Mouse (Mus musculus) urinary bladder, postnatal 25 days (tissue): ENCODE measurements around the gene Mpv17.

Experiments used
- DNase-seq: peaks from one replicate; pipeline ENCODE4 v3.0.0; 2022; ENCODE audit warnings: low spot score

The Mpv17 gene

GRCm38 (mm10) chr5:31105814-31106335 is 48.2 kb downstream of the Mpv17 start, which contains the start of gene Dnajc5g:
Gene Dnajc5g (plus strand): TSS chr5:31106285.
- DNase-seq, result no peak

GRCm38 (mm10) chr5:31095711-31096480 is 58.2 kb downstream of the Mpv17 start:
- DNase-seq, result no peak

DNA sequence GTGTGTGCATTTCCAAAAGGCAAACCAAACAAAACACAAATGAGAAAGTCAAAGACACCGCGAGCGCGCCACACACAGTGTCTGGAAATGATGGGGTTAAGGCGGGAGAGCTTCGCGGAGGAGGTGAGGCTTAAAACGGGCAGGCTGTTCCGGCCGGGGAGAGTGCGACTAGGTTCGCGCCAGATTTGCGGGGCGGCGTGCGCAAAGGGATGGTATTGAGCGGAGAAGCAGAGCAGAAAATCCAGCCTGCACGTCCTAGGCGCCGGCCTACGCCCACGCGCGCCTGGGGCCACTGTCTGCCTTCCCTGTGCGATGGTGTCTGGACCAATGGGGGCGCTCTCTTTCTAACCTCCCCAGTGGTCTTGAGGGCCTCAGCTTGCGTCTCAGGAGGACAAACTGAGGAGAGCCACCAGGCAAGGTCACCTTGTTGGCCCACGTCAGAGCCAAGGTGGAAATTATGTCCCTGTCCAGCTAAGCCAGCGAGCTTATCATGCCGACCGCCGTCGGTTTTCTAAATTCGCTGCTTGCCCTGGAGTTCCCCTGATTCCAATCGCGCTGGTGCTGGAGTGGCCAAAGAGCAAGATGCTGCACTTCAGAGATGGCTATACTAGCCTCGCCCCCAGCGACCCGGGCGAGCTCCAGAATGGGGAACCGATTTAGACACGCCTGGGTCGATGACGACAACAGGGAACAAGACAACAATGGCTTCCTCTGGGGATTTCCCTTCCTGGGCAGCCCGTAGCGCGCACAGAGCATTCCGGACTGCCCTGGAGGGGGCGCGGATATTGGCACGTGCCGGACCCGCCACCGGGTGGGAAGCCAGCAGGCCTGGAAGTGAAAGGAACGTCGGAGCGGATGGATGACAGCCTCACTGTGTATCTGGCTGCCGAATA is 59.0 kb downstream of the Mpv17 start:
- no peak for DNase-seq

DNA sequence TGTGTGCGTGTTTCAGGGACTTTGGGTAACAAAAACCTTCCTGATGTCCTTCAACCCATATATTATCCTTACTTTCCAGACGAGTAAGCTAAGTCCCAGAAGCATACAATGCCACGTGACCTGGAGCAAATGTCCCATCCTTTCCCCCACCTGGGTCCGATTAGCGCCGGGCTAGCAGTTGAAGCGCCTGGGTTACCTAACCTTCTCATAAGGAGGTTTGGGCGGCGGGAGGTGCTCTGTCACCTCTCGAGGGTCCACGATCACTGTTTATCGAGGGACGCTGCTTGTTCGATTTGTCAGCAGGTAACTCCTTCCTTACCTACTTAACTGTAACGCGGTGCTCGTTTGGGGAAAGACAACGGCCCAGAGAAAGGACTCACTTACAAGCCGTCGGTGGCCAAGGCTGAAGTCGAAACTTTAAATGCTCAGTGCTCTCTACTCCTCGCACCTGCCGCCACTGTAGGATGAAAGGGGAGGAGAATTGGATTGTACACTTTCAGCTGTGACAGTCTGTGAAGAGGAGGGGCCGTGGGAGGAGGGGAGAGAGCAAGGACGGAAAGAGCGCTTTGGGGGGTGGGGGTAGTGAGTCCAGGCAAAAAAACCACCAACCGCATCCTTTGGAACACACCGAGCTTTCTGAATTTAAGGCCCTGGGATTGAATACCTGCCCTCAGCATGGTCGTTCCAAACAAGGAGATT is 59.8 kb downstream of the Mpv17 start:
- DNase-seq, result no peak

DNA sequence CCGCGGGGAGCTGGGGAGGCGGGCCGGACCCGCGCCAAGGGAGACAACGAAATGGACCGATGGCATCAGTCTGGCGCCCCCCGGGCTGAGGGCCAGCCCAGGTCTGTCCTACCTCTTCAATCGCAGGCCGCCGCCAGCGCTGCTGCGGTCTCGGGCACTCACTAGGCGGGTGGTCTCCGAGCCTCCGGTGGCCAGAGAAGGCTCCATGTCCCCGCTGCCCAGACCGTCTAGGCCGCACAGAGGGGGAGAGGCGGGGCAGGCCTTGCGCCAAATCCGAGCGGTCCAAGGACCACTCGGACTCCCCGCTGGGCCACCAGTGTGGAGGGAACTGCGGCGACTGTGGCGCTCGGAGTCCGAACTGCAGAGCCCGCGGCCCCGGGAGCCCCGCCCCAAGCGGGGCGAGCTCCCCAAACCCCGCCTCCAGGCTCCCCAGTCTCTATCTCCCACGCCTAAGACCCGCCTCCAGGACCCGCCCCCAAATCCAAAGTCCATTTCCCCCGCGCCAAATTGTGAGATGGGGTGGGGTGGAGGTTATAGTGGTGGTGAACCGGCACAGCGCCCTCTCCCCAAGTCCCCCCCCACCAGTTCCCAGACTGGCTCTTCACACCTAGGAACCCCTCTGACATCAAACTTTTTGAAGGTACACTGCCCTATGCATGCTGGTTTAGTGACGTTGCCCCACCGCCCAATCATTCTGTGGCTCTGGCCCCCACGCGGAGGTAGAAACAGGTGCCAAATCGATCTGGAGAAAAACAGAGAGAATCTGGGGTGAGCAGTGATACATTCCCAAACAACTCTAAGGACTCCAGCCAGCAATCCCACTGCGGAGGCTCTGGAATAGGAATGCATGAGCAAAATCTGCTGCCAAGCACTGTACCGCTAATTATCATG is 60.7 kb downstream of the Mpv17 start:
- DNase-seq, result no peak

DNA sequence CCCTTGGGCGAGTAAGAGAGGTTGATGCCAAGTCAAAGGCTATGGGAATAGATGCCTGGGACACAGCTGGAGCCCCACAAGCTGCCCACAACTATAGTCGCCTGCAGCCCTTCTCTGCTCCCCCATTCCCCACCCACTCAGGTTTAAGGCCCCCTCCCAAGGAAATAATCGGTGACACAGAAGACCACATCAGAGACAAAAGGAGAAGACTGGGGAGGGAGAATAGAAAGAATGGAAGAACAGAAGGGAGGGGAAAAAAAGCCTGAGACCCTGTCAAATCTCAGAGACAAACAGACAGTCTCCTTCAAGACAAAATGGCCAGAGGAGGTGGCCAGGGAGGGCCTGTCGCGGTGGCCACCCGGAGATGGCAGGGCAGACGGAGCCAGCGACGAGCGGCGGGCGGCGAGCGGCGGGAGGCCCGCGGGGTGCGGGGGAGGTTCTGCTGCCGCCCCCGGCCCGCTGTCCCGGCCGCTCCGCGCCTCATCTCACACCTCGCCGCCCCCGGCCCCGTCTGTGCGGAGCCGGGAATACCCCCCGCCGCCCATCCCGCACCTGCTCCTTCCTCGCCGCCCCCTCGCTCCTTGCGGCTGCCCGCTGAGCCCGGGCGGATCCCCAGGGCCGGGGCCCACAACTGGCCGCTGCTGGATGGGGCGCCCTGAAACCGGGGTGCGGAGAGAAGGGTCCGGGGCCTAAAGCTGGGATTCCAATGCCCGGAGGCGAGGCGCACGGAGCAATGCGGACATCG is 61.6 kb downstream of the Mpv17 start:
- no peak for DNase-seq
